Mouse (Mus musculus) lung, postnatal 10 days (tissue): ENCODE data around the gene Mgst3.
"Not testable (repeated sequence)": the region's sequence is repeated elsewhere in the genome, so short reads cannot be mapped to it uniquely, and the experiment has no call there.

Experiments used
- DNase-seq: peaks from one replicate; pipeline ENCODE4 v3.0.0; 2021

Mgst3 gene

GRCm38 (mm10) chr1:167357387-167357786, 36.3 kb downstream of the Mgst3 start:
- DNase-seq = no peak

- no peak for DNase-seq
Measured at GRCm38 (mm10) chr1:167352403-167352802, 41.2 kb downstream of the Mgst3 start.

- no peak for DNase-seq
Measured at GRCm38 (mm10) chr1:167350597-167351415, 42.8 kb downstream of the Mgst3 start.

GRCm38 (mm10) chr1:167349815-167350596, 43.6 kb downstream of the Mgst3 start, which contains the start of gene Aldh9a1:
Gene Aldh9a1, plus strand, starts transcription at chr1:167349991.
- peak; percentile 96 for DNase-seq

- DNase-seq = not testable (repeated sequence)
Measured at GRCm38 (mm10) chr1:167349206-167349605, 44.4 kb downstream of the Mgst3 start.

GRCm38 (mm10) chr1:167345994-167346520, 47.6 kb downstream of the Mgst3 start:
- not testable (repeated sequence) for DNase-seq

GRCm38 (mm10) chr1:167342831-167343230, 50.8 kb downstream of the Mgst3 start:
- no peak for DNase-seq

- no peak for DNase-seq
Measured at GRCm38 (mm10) chr1:167340910-167341528, 52.6 kb downstream of the Mgst3 start.

GRCm38 (mm10) chr1:167340111-167340787, 53.4 kb downstream of the Mgst3 start:
- DNase-seq = no peak

GRCm38 (mm10) chr1:167339177-167339781, 54.4 kb downstream of the Mgst3 start:
- DNase-seq = no peak

GRCm38 (mm10) chr1:167337463-167338095, 56.1 kb downstream of the Mgst3 start:
- DNase-seq = peak; percentile 89

- no peak for DNase-seq
Measured at GRCm38 (mm10) chr1:167336398-167336797, 57.2 kb downstream of the Mgst3 start.

GRCm38 (mm10) chr1:167331106-167331505, 62.5 kb downstream of the Mgst3 start:
- no peak for DNase-seq

GRCm38 (mm10) chr1:167328776-167329175, 64.9 kb downstream of the Mgst3 start:
- no peak for DNase-seq
